Mouse (Mus musculus) neural tube, embryonic 15.5 days (tissue): ENCODE data around the gene St7. TPM values are rescaled to one million over a fixed set of nuclear protein-coding genes. Genes with fewer than 3 reads are reported as not detected.

Experiments
- ATAC-seq: fragments of 200-750 bp; cut with Nextera tagmentation; 2 replicates; pipeline ENCODE4 v1.8.0; 2017; ENCODE audit warnings: mild to moderate bottlenecking, moderate TSS enrichment, moderate library complexity; ENCODE audit not compliant: low FRiP score
- H3K27ac ChIP-seq: fragments of 300-500 bp; sonication (generic); replicated peaks from 2 replicates; pipeline ENCODE4 v1.5.1; 2015; ENCODE audit warnings: mild to moderate bottlenecking, inconsistent platforms
- H3K27me3 ChIP-seq: fragments of 300-500 bp; sonication (generic); replicated peaks from 2 replicates; pipeline ENCODE4 v1.6.1; 2015; ENCODE audit warnings: inconsistent platforms
- H3K36me3 ChIP-seq: fragments of 300-500 bp; sonication (generic); 2 replicates; pipeline ENCODE4 v1.6.1; 2015; ENCODE audit warnings: inconsistent platforms
- H3K4me1 ChIP-seq: fragments of 300-500 bp; sonication (generic); 2 replicates; pipeline ENCODE4 v1.6.1; 2015; ENCODE audit warnings: inconsistent platforms
- H3K4me2 ChIP-seq: fragments of 300-500 bp; sonication (generic); 2 replicates; pipeline ENCODE4 v1.6.1; 2015; ENCODE audit warnings: inconsistent platforms, mild to moderate bottlenecking, moderate library complexity
- H3K4me3 ChIP-seq: fragments of 300-500 bp; sonication (generic); replicated peaks from 2 replicates; pipeline ENCODE4 v1.5.1; 2015; ENCODE audit warnings: mild to moderate bottlenecking, inconsistent platforms
- H3K9ac ChIP-seq: fragments of 300-500 bp; sonication (generic); replicated peaks from 2 replicates; pipeline ENCODE4 v1.6.1; 2015; ENCODE audit warnings: mild to moderate bottlenecking, inconsistent platforms
- H3K9me3 ChIP-seq: fragments of 300-500 bp; sonication (generic); replicated peaks from 2 replicates; pipeline ENCODE4 v1.6.1; 2016; ENCODE audit warnings: inconsistent platforms
- WGBS: fragments of 180-500 bp; shearing (Covaris S2); methylation state at CpG from one replicate; pipeline ENCODE4 v1.1.7; 2015; ENCODE audit warnings: mixed read lengths; 5-methylcytosine and 5-hydroxymethylcytosine counted together
- polyA plus RNA-seq: library from polyadenylated mRNA; unstranded; fragments of >200 nt; fragmentation: Nextera tagmentation; extraction: Ambion mirVana; gene quantifications from 2 replicates; pipeline ENCODE4 v1.2.1, GENCODE M21; 2015

Gene St7
- polyA plus RNA-seq, 1 experiment from 2014 or later, result 59.2 TPM

DNA sequence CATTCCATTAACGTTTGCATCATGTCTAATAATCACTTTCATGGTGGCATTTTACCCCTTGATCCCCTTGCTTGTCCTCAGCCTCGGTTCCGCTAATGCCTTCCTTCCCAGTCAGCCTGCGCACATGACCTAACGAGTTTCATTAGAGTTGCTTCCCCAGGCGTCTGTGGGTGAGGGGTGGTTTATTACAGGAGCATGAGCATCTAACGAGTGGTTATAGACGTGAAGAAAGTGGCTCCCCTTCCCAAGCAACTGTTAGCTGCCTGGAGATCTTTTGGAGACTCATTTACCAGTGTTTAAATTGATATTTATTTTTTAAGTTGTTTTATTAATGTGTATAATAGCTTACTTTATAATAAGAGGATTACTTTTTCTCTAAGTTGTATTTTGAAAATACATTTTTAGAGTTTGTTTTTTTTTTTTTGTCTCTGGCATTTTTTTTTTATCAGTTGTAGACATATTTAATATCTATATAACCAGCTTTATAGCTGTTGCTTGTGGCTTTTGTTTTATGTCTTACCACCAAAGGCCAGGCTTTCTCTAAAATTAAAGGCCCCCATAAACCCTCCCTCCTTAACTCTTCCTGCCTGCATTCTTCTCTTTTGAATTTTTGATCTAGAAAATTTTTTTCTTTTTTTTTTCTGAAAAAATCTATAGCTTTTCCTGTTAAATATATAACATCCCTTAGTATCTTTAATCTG is 78.1 kb downstream of the St7 start:
- H3K9ac ChIP-seq, result no peak overlapping the region
- peaks cover 37% of the 10 kb centered on the region for H3K4me1 ChIP-seq
- H3K9me3 ChIP-seq, result no peaks in the 10 kb centered on the region
- ATAC-seq, result 0 out of 2 replicates have a peak, but pooled peaks have one; percentile 29
- H3K27ac ChIP-seq, result no peak overlapping the region; the same call in 1 of the 2 replicates
- no peaks in the 10 kb centered on the region for H3K27me3 ChIP-seq
- peak overlapping the region; percentile 19; the same call in 1 of the 2 replicates for H3K4me2 ChIP-seq
- 17% methylated on average over 8 of the region's 8 CpGs for WGBS
- H3K36me3 ChIP-seq, result no peaks in the 10 kb centered on the region
- H3K4me3 ChIP-seq, result no peak overlapping the region

DNA sequence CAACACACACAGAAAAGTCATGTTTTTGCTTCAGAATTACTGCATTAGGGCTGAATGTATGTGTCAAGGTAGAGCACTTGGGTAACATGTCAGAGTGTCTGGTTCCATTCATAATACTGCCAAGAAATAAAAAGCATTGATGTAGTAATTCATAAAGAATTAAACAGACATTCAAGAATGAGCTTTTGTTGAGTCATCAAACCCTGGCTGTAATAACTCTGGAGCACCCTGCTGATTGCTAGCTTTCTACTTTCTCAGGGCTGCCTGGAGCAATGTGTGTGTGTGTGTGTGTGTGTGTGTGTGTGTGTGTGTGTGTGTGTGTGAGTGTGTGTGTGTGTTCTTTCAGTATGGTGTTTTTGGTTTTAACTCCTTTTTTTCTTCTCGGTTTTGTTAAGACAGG is 78.7 kb downstream of the St7 start:
- H3K9ac ChIP-seq, result no peak overlapping the region
- no peak overlapping the region for H3K27ac ChIP-seq
- H3K27me3 ChIP-seq, result no peaks in the 10 kb centered on the region
- peaks cover 36% of the 10 kb centered on the region for H3K4me1 ChIP-seq
- no peaks in the 10 kb centered on the region for H3K9me3 ChIP-seq
- H3K4me2 ChIP-seq, result no peak overlapping the region
- H3K36me3 ChIP-seq, result no peaks in the 10 kb centered on the region
- no peak for ATAC-seq
- no peak overlapping the region for H3K4me3 ChIP-seq
- WGBS, result 63% methylated on average over 1 of the region's 1 CpGs

DNA sequence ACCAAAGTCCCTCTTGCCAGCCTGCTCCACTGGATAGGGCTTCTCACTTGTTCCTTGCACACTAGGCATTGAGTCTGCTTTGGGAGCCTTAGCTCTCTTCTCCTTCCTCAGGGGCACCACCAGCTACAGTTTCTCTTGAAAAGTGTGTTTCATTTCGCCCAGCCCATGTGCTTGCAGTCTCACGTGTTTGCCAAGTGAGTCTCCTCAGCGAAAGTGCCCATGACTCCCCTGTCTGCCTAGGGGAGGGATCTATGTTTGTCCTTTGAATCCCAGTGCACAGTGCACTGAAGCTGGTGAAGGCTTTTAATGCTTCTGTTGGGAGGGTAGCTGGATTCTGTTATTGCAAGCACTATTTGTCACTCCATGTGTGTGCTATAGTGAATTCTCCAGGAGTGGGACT is 79.8 kb downstream of the St7 start:
- no peak for ATAC-seq
- no peaks in the 10 kb centered on the region for H3K9me3 ChIP-seq
- H3K27ac ChIP-seq, result no peak overlapping the region
- no peak overlapping the region for H3K9ac ChIP-seq
- 62% methylated on average over 3 of the region's 3 CpGs for WGBS
- H3K4me3 ChIP-seq, result no peak overlapping the region
- H3K36me3 ChIP-seq, result no peaks in the 10 kb centered on the region
- no peaks in the 10 kb centered on the region for H3K27me3 ChIP-seq
- H3K4me2 ChIP-seq, result no peak overlapping the region
- peaks cover 29% of the 10 kb centered on the region for H3K4me1 ChIP-seq

DNA sequence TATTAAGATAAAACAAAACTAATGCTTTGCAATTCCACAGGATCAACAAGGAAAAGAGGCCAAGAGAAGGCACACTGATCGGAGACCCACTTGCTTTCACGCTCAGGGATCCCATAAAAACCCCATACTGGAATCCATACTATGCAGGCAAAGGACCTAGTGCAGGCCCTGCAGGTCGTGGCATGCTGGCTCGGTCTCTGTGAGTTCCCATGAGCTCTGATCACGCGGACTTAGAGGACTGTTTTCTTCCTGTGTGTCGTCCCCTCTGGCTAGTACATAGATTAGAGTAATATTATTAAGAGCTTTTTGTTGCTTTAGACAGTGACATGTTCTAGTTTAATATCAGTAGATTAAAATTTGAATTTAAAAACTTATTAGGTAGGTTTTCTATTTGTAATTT is 83.3 kb downstream of the St7 start:
- 66% methylated on average over 7 of the region's 7 CpGs for WGBS
- Histone ChIP-seq H3K9me3 (no peaks in the 10 kb centered on the region), H3K27me3 (no peaks in the 10 kb centered on the region)

DNA sequence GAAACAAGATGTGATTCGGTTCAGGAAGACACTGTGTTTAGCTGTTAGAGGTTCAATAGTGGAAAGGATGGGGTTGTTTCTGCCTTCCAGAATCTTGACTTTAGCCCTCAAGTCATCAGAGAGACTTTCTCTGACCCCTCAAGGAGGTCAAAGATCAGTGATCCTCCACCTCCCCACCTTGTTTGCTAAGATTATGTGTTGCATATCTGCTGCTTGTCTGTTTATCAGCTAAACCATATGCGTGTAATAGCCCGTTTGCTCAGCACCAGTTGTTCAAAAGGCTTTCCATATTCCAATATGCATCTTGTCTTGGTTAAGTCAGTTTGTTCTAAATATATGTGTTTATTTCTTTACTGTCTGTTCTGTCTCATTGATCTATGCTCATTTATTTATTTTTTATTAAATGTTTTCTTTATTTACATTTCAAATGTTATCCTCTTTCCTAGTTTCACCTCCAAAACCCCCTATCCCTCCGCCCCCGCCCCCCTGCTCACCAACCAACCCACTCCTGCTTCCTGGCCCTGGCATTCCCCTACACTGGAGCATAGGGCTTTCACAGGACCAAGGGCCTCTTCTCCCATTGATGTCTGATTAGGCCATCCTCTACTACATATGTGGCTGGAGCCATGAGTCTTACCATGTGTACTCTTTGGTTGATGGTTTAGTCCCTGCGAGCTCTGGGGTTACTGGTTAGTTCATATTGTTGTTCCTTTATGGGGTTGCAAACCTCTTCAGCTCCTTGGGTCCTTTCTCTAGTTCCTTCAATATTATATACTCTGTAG is 84.5 kb downstream of the St7 start:
- no peaks in the 10 kb centered on the region for H3K36me3 ChIP-seq
- H3K27me3 ChIP-seq, result no peaks in the 10 kb centered on the region
- ATAC-seq, result no peak
- no peak overlapping the region for H3K4me3 ChIP-seq
- no peak overlapping the region for H3K9ac ChIP-seq
- no peak overlapping the region for H3K27ac ChIP-seq
- H3K4me1 ChIP-seq, result peaks cover 14% of the 10 kb centered on the region
- H3K9me3 ChIP-seq, result no peaks in the 10 kb centered on the region
- WGBS, result 95% methylated on average over 6 of the region's 6 CpGs
- no peak overlapping the region for H3K4me2 ChIP-seq

More for the DNA sequence above, 83.3 kb downstream of the St7 start:
- H3K36me3 ChIP-seq, result no peaks in the 10 kb centered on the region
- no peak overlapping the region for H3K9ac ChIP-seq
- H3K4me3 ChIP-seq, result no peak overlapping the region
- H3K4me2 ChIP-seq, result no peak overlapping the region
- no peak overlapping the region for H3K27ac ChIP-seq
- peaks cover 19% of the 10 kb centered on the region for H3K4me1 ChIP-seq
- ATAC-seq, result no peak

DNA sequence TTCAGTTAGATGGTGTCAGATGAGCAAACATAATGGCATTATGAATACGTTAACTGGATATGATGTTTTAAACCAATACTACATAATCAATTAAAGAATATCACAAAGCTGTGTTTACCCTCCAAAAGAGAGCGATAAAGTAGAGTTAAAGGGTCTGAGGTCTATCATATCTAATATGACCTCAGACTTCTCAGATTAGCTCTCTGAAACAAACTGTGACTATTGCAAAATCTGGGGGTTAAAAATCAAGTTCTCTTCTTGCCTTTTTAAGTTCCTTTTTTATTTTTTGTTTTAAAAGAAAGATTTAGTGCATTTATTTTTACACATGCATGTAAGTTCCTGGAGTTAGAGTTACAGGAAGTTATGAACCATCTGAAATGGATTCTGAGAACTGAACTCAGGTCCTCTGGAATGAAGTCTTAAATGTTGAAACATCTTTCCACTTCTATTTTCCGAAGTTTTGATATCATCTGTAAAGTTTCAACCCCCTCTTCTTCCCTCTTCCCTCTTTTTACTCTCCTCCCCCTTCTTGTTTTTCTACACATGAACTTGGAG is 86.0 kb downstream of the St7 start:
- peaks cover 13% of the 10 kb centered on the region for H3K4me1 ChIP-seq
- H3K9ac ChIP-seq, result no peak overlapping the region
- 94% methylated on average over 3 of the region's 3 CpGs for WGBS
- no peaks in the 10 kb centered on the region for H3K36me3 ChIP-seq
- H3K9me3 ChIP-seq, result no peaks in the 10 kb centered on the region
- no peak overlapping the region for H3K27ac ChIP-seq
- no peaks in the 10 kb centered on the region for H3K27me3 ChIP-seq
- no peak overlapping the region for H3K4me2 ChIP-seq
- H3K4me3 ChIP-seq, result no peak overlapping the region
- ATAC-seq, result no peak

DNA sequence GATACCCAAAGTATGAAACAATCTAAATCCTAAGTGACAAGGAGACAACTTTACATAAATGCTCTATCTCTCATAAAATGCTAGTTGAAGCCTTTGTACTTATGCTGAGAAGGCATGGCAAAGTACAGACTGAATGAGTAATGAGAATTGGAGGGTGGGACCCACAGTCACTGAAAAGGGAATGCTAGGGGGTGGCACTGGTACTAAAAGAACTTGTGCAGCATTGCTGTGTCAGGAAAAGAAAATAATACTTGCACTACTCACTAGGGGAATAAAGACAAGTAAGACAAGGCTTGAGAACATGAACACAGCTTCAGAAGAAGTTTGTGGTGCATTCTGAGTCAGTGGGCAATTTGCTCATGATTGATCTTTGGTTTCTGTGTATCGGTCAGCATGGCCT is 90.8 kb downstream of the St7 start:
- Histone ChIP-seq H3K9me3 (no peaks in the 10 kb centered on the region), H3K27ac (no peak overlapping the region), H3K36me3 (no peaks in the 10 kb centered on the region), H3K4me1 (peaks cover 9% of the 10 kb centered on the region; the same call in 1 of the 2 replicates), H3K27me3 (no peaks in the 10 kb centered on the region), H3K4me2 (no peak overlapping the region), H3K4me3 (no peak overlapping the region), H3K9ac (no peak overlapping the region)
- 74% methylated on average over 1 of the region's 1 CpGs for WGBS
- no peak for ATAC-seq

DNA sequence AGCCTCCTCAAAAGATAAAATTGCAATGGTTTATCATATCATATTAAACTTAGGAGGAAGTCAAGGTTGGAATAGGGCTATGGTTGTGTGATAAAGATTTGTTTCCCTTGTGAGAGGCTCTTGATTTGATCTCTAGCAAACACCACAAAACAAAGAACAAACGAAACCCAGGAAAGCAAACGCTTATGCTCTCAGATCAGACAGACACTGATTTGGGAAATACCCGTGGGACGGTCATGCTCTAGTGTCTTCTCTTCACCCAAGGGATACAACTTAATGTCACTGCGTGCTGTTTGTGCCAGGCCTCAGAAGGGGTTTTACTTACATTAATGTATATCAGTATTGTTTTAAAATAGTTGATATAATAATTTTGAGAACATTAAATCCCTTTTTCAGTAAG is 91.8 kb downstream of the St7 start:
- Histone ChIP-seq H3K27me3 (no peaks in the 10 kb centered on the region), H3K9ac (no peak overlapping the region), H3K36me3 (no peaks in the 10 kb centered on the region), H3K4me2 (no peak overlapping the region), H3K4me3 (no peak overlapping the region), H3K9me3 (no peaks in the 10 kb centered on the region), H3K27ac (no peak overlapping the region), H3K4me1 (peaks cover 9% of the 10 kb centered on the region; the same call in 1 of the 2 replicates)
- 72% methylated on average over 5 of the region's 5 CpGs for WGBS
- ATAC-seq, result no peak

DNA sequence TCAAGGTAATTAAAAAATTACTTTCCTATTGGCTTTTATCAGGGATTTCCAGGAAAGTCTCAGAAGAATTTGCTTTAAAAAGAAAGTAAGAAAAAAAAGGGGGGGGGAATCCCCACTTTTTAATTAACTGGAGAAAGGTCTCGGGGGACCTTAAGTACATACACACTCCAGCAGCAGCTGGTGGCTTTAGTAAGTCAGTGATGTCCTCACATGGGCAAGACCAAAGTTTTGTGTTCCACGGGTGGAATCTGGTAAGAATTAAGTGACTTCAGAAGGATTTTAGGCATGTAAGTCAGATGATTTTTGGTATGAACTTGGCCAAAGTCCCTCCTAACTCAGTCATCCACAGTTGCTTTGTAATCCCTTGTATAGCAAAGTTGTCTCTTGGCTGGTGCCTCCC is 92.5 kb downstream of the St7 start:
- 75% methylated on average over 2 of the region's 2 CpGs for WGBS

DNA sequence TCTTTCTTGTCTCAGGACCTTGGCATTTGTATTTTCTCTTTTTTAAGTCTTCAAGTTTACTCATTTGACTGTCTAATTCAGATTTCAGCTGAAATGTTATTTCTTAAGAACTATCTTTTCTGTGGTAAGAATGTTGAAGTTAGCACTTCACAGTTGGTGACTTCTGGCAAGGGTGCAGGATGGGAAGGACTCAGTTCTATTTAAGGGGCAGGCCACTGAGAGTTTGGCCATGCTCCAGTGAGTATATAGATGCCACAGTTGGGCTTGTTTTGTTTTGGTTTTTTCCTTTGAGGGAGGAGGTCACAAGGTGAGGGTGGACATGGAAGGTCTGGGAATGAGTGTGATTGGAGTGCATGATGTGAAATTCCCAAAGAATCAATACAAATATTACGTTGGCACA is 95.1 kb downstream of the St7 start:
- WGBS, result 91% methylated on average over 1 of the region's 1 CpGs
- ATAC-seq, result no peak
- peaks cover 11% of the 10 kb centered on the region; the same call in 1 of the 2 replicates for H3K4me1 ChIP-seq
- no peaks in the 10 kb centered on the region for H3K9me3 ChIP-seq
- H3K9ac ChIP-seq, result no peak overlapping the region
- H3K27me3 ChIP-seq, result no peaks in the 10 kb centered on the region
- H3K4me2 ChIP-seq, result no peak overlapping the region
- no peaks in the 10 kb centered on the region for H3K36me3 ChIP-seq
- no peak overlapping the region for H3K27ac ChIP-seq
- H3K4me3 ChIP-seq, result no peak overlapping the region

More for the DNA sequence above, 92.5 kb downstream of the St7 start:
- H3K4me2 ChIP-seq, result no peak overlapping the region
- no peaks in the 10 kb centered on the region for H3K27me3 ChIP-seq
- H3K27ac ChIP-seq, result no peak overlapping the region
- ATAC-seq, result no peak
- H3K4me3 ChIP-seq, result no peak overlapping the region
- H3K36me3 ChIP-seq, result no peaks in the 10 kb centered on the region
- H3K9ac ChIP-seq, result no peak overlapping the region
- no peaks in the 10 kb centered on the region for H3K9me3 ChIP-seq
- H3K4me1 ChIP-seq, result peaks cover 9% of the 10 kb centered on the region; the same call in 1 of the 2 replicates

DNA sequence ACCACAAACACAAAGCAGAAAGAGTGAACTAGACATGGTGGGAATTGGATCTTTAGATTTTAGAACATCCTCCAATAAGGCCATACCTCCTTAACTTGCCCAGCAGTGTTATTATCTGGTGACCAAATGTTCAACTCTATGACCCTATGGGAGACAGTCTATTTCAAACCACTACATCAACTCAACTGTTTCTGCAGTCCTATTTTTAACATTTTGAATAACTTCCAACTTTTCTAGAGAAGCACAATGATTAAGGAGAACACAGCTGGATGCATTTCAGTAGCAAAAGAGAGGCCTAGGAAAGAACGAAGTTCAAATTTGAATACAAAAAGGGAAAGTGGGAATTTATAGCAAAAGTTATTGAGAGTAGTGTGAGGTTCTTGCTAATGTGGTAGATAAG is 97.5 kb downstream of the St7 start:
- Histone ChIP-seq H3K4me1 (peaks cover 7% of the 10 kb centered on the region; the same call in 1 of the 2 replicates), H3K9me3 (no peaks in the 10 kb centered on the region), H3K27me3 (no peaks in the 10 kb centered on the region), H3K27ac (no peak overlapping the region), H3K4me3 (no peak overlapping the region), H3K4me2 (no peak overlapping the region), H3K36me3 (no peaks in the 10 kb centered on the region), H3K9ac (no peak overlapping the region)
- ATAC-seq, result no peak
- 49% methylated on average over 1 of the region's 1 CpGs for WGBS

DNA sequence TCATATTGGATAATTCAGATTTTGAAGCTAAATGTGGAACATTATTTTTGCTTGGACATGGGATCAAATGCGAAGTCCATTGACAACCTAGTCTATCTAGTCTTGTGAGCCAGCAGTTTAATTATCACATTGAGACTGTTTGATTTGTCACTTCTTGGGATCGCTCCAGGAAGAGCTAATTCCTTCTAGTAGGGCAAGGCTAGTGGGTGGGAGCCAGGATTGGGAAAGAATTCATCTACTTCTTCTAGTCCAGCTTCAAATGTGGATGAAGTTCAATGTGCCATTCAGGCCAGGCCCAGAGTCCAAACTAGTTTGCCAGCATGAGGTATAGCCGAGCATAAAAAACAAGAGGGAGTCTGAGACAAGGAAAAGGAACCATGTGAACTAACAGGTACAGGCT is 100.7 kb downstream of the St7 start:
- no peaks in the 10 kb centered on the region for H3K36me3 ChIP-seq
- H3K9me3 ChIP-seq, result no peaks in the 10 kb centered on the region
- H3K4me3 ChIP-seq, result no peak overlapping the region
- peaks cover 12% of the 10 kb centered on the region; the same call in 1 of the 2 replicates for H3K4me1 ChIP-seq
- no peak overlapping the region for H3K4me2 ChIP-seq
- no peak overlapping the region for H3K9ac ChIP-seq
- no peak for ATAC-seq
- H3K27ac ChIP-seq, result no peak overlapping the region
- WGBS, result 85% methylated on average over 3 of the region's 3 CpGs
- H3K27me3 ChIP-seq, result no peaks in the 10 kb centered on the region
